Mouse (Mus musculus) heart, postnatal 0 days (tissue): ENCODE data around the gene Olfr810. TPM values are rescaled to one million over a fixed set of nuclear protein-coding genes. Genes with fewer than 3 reads are reported as not detected.

Experiments used
- ATAC-seq: fragments of 200-750 bp; cut with Nextera tagmentation; 2 replicates; pipeline ENCODE4 v1.8.0; 2017; ENCODE audit warnings: low read depth, moderate number of reproducible peaks, moderate library complexity; ENCODE audit not compliant: insufficient read depth
- DNase-seq: peaks from one replicate; pipeline ENCODE4 v3.0.0-alpha.2; 2016; ENCODE audit warnings: low spot score
- H3K27ac ChIP-seq: fragments of 300-500 bp; sonication (generic); 2 replicates; pipeline ENCODE4 v1.5.1; 2014; ENCODE audit warnings: low read depth, mild to moderate bottlenecking
- H3K27me3 ChIP-seq: fragments of 300-500 bp; sonication (generic); 2 replicates; pipeline ENCODE4 v1.6.1; 2014; ENCODE audit warnings: low read length, mixed read lengths; ENCODE audit not compliant: control insufficient read depth, insufficient read depth
- H3K36me3 ChIP-seq: fragments of 300-500 bp; sonication (generic); replicated peaks from 2 replicates; pipeline ENCODE4 v1.6.1; 2014; ENCODE audit warnings: low read length, mixed read lengths; ENCODE audit not compliant: control insufficient read depth, insufficient read depth
- H3K4me1 ChIP-seq: fragments of 300-500 bp; sonication (generic); 2 replicates; pipeline ENCODE4 v1.6.1; 2014; ENCODE audit warnings: antibody characterized with exemption; ENCODE audit not compliant: control insufficient read depth, insufficient read depth
- H3K4me2 ChIP-seq: fragments of 300-500 bp; sonication (generic); 2 replicates; pipeline ENCODE4 v1.6.1; 2014; ENCODE audit warnings: low read depth, mild to moderate bottlenecking, low read length, moderate library complexity
- H3K4me3 ChIP-seq: fragments of 300-500 bp; sonication (generic); 2 replicates; pipeline ENCODE4 v1.5.1; 2014; ENCODE audit warnings: low read depth, low read length
- H3K9ac ChIP-seq: fragments of 300-500 bp; sonication (generic); replicated peaks from 2 replicates; pipeline ENCODE4 v1.6.1; 2014; ENCODE audit warnings: low read depth, low read length, mixed read lengths
- H3K9me3 ChIP-seq: fragments of 300-500 bp; sonication (generic); replicated peaks from 2 replicates; pipeline ENCODE4 v1.6.1; 2016; ENCODE audit warnings: low read length; ENCODE audit not compliant: control insufficient read depth
- CTCF ChIP-seq: IDR thresholded peaks from 2 replicates; pipeline ENCODE4 v1.5.1; 2016; ENCODE audit warnings: antibody characterized with exemption, control low read depth, low read depth
- EP300 ChIP-seq: IDR thresholded peaks from 2 replicates; pipeline ENCODE4 v1.6.1; 2016; ENCODE audit warnings: antibody characterized with exemption, low read depth
- polyA plus RNA-seq: library from polyadenylated mRNA; unstranded; fragments of >200 nt; fragmentation: Nextera tagmentation; extraction: Ambion mirVana; gene quantifications from 2 replicates; pipeline ENCODE4 v1.2.1, GENCODE M21; 2015
- total RNA-seq: library from RNA; depleted of rRNA; stranded (reverse); fragments of >200 nt; gene quantifications from 2 replicates; pipeline ENCODE4 v1.2.3, GENCODE M21; 2014; ENCODE audit warnings: low replicate concordance; rRNA removed

The Olfr810 gene
- total and polyA plus RNA-seq, 2 experiments from 2014 or later, result not detected

DNA sequence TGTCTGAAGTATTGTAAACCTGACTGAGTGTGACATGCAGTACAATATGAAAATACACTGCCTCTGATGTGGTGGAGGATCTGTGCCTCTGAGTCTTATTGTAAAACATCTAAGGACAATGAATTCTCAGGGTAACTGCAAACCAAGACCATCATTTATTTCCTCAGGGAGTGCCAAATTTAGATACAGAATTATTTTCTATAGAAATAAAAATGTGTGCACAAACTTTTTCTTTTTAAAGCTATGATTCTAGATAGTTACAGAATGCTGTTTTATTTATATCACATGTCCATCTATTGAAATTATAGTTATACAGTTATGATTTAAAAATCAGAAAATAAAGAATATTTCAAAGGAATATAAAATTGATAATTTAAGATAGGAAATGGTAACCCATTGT lies 52.9 kb downstream of the Olfr810 start, which contains the start of gene Olfr806:
Gene Olfr806 (minus strand): TSS at position 101 of the 400 bp plus-strand sequence.
- Histone ChIP-seq H3K27ac (no peak within 1 kb of the TSS), H3K9ac (no peak within 1 kb of the TSS), H3K4me1 (no peaks in the 10 kb centered on the region), H3K36me3 (no peaks in the 10 kb centered on the region), H3K27me3 (no peaks in the 10 kb centered on the region), H3K4me3 (no peak within 1 kb of the TSS), H3K9me3 (no peaks in the 10 kb centered on the region), H3K4me2 (no peak within 1 kb of the TSS)
- DNase-seq (no peak), ATAC-seq (no peak)
- TF ChIP-seq EP300, result no peak
- no peak for TF ChIP-seq CTCF

Other genes starting within 250 kb of the Olfr810 start
- gene Olfr794, start 227.3 kb downstream of the Olfr810 start, total RNA-seq, result not detected in 2 replicates
- gene Olfr794, start 227.3 kb downstream of the Olfr810 start, polyA plus RNA-seq, result not detected in 2 replicates
- gene Olfr796, start 182.3 kb downstream of the Olfr810 start, total RNA-seq, result not detected in 2 replicates
- not detected in 2 replicates for gene Olfr796, start 182.3 kb downstream of the Olfr810 start, polyA plus RNA-seq
- not detected in 2 replicates for gene Olfr798, start 167.0 kb downstream of the Olfr810 start, total RNA-seq
- gene Olfr798, start 167.0 kb downstream of the Olfr810 start, polyA plus RNA-seq, result not detected in 2 replicates
- not detected in 2 replicates for gene Olfr799, start 157.4 kb downstream of the Olfr810 start, total RNA-seq
- not detected in 2 replicates for gene Olfr799, start 157.4 kb downstream of the Olfr810 start, polyA plus RNA-seq
- not detected in 2 replicates for gene Olfr800, start 137.2 kb downstream of the Olfr810 start, total RNA-seq
- gene Olfr800, start 137.2 kb downstream of the Olfr810 start, polyA plus RNA-seq, result not detected in 2 replicates
- not detected in 2 replicates for gene Olfr801, start 121.1 kb downstream of the Olfr810 start, total RNA-seq
- gene Olfr801, start 121.1 kb downstream of the Olfr810 start, polyA plus RNA-seq, result not detected in 2 replicates
- not detected in 2 replicates for gene Olfr802, start 106.7 kb downstream of the Olfr810 start, total RNA-seq
- not detected in 2 replicates for gene Olfr802, start 106.7 kb downstream of the Olfr810 start, polyA plus RNA-seq
- gene Olfr803, start 100.6 kb downstream of the Olfr810 start, total RNA-seq, result not detected in 2 replicates
- not detected in 2 replicates for gene Olfr803, start 100.6 kb downstream of the Olfr810 start, polyA plus RNA-seq
- gene Olfr804, start 91.7 kb downstream of the Olfr810 start, total RNA-seq, result not detected in 2 replicates
- gene Olfr804, start 91.7 kb downstream of the Olfr810 start, polyA plus RNA-seq, result not detected in 2 replicates
- not detected in 2 replicates for gene Olfr805, start 65.5 kb downstream of the Olfr810 start, total RNA-seq
- not detected in 2 replicates for gene Olfr805, start 65.5 kb downstream of the Olfr810 start, polyA plus RNA-seq
- not detected in 2 replicates for gene Olfr806, start 53.0 kb downstream of the Olfr810 start, total RNA-seq
- gene Olfr806, start 53.0 kb downstream of the Olfr810 start, polyA plus RNA-seq, result not detected in 2 replicates
- not detected in 2 replicates for gene Olfr807, start 37.1 kb downstream of the Olfr810 start, total RNA-seq
- not detected in 2 replicates for gene Olfr807, start 37.1 kb downstream of the Olfr810 start, polyA plus RNA-seq
- gene Olfr808, start 29.4 kb downstream of the Olfr810 start, total RNA-seq, result not detected in 2 replicates
- gene Olfr808, start 29.4 kb downstream of the Olfr810 start, polyA plus RNA-seq, result not detected in 2 replicates
- not detected in 2 replicates for gene Olfr809, start 20.3 kb downstream of the Olfr810 start, total RNA-seq
- not detected in 2 replicates for gene Olfr809, start 20.3 kb downstream of the Olfr810 start, polyA plus RNA-seq
- gene Olfr811, start 9.5 kb upstream of the Olfr810 start, total RNA-seq, result not detected in 2 replicates
- not detected in 2 replicates for gene Olfr811, start 9.5 kb upstream of the Olfr810 start, polyA plus RNA-seq
- not detected in 2 replicates for gene Olfr812, start 51.2 kb upstream of the Olfr810 start, total RNA-seq
- gene Olfr812, start 51.2 kb upstream of the Olfr810 start, polyA plus RNA-seq, result not detected in 2 replicates
- not detected in 2 replicates for gene Olfr813, start 60.5 kb upstream of the Olfr810 start, total RNA-seq
- gene Olfr813, start 60.5 kb upstream of the Olfr810 start, polyA plus RNA-seq, result not detected in 2 replicates
- not detected in 2 replicates for gene Olfr814, start 84.9 kb upstream of the Olfr810 start, total RNA-seq
- not detected in 2 replicates for gene Olfr814, start 84.9 kb upstream of the Olfr810 start, polyA plus RNA-seq
- gene Olfr815, start 111.0 kb upstream of the Olfr810 start, total RNA-seq, result not detected in 2 replicates
- gene Olfr815, start 111.0 kb upstream of the Olfr810 start, polyA plus RNA-seq, result not detected in 2 replicates
- gene Olfr816, start 120.7 kb upstream of the Olfr810 start, total RNA-seq, result not detected in 2 replicates
- not detected in 2 replicates for gene Olfr816, start 120.7 kb upstream of the Olfr810 start, polyA plus RNA-seq
- not detected in 2 replicates for gene Olfr818, start 154.2 kb upstream of the Olfr810 start, total RNA-seq
- gene Olfr818, start 154.2 kb upstream of the Olfr810 start, polyA plus RNA-seq, result not detected in 2 replicates
- not detected in 2 replicates for gene Olfr819, start 172.3 kb upstream of the Olfr810 start, total RNA-seq
- gene Olfr819, start 172.3 kb upstream of the Olfr810 start, polyA plus RNA-seq, result not detected in 2 replicates
- gene Olfr247, start 181.2 kb upstream of the Olfr810 start, total RNA-seq, result not detected in 2 replicates
- gene Olfr247, start 181.2 kb upstream of the Olfr810 start, polyA plus RNA-seq, result not detected in 2 replicates
- not detected in 2 replicates for gene Gm10310, start 190.1 kb upstream of the Olfr810 start, total RNA-seq
- not detected in 2 replicates for gene Gm10310, start 190.1 kb upstream of the Olfr810 start, polyA plus RNA-seq
- not detected in 2 replicates for gene Olfr820, start 217.7 kb upstream of the Olfr810 start, total RNA-seq
- not detected in 2 replicates for gene Olfr820, start 217.7 kb upstream of the Olfr810 start, polyA plus RNA-seq
- gene Olfr821, start 235.4 kb upstream of the Olfr810 start, total RNA-seq, result not detected in 2 replicates
- gene Olfr821, start 235.4 kb upstream of the Olfr810 start, polyA plus RNA-seq, result not detected in 2 replicates